Mouse (Mus musculus) intestine, embryonic 15.5 days (tissue): ENCODE data around the gene Podxl. TPM values are rescaled to one million over a fixed set of nuclear protein-coding genes. Genes with fewer than 3 reads are reported as not detected.

Experiments used
- ATAC-seq: fragments of 200-750 bp; cut with Nextera tagmentation; 2 replicates; pipeline ENCODE4 v1.8.0; 2017; ENCODE audit warnings: moderate TSS enrichment, moderate library complexity
- H3K27ac ChIP-seq: fragments of 300-500 bp; sonication (generic); 2 replicates; pipeline ENCODE4 v1.5.1; 2015; ENCODE audit warnings: mild to moderate bottlenecking, inconsistent platforms
- H3K27me3 ChIP-seq: fragments of 300-500 bp; sonication (generic); replicated peaks from 2 replicates; pipeline ENCODE4 v1.6.1; 2015; ENCODE audit warnings: inconsistent platforms
- H3K36me3 ChIP-seq: fragments of 300-500 bp; sonication (generic); 2 replicates; pipeline ENCODE4 v1.6.1; 2015; ENCODE audit warnings: inconsistent platforms
- H3K4me1 ChIP-seq: fragments of 300-500 bp; sonication (generic); replicated peaks from 2 replicates; pipeline ENCODE4 v1.6.1; 2015; ENCODE audit warnings: inconsistent platforms
- H3K4me2 ChIP-seq: fragments of 300-500 bp; sonication (generic); replicated peaks from 2 replicates; pipeline ENCODE4 v1.6.1; 2015; ENCODE audit warnings: mild to moderate bottlenecking, inconsistent platforms
- H3K4me3 ChIP-seq: fragments of 300-500 bp; sonication (generic); replicated peaks from 2 replicates; pipeline ENCODE4 v1.5.1; 2015; ENCODE audit warnings: inconsistent platforms
- H3K9ac ChIP-seq: fragments of 300-500 bp; sonication (generic); 2 replicates; pipeline ENCODE4 v1.6.1; 2015; ENCODE audit warnings: inconsistent platforms
- H3K9me3 ChIP-seq: fragments of 300-500 bp; sonication (generic); 2 replicates; pipeline ENCODE4 v1.6.1; 2016; ENCODE audit warnings: inconsistent platforms
- WGBS: fragments of 180-500 bp; shearing (Covaris S2); methylation state at CpG from one replicate; pipeline ENCODE4 v1.1.7; 2015; 5-methylcytosine and 5-hydroxymethylcytosine counted together
- polyA plus RNA-seq: library from polyadenylated mRNA; unstranded; fragments of >200 nt; fragmentation: Nextera tagmentation; extraction: Ambion mirVana; gene quantifications from 2 replicates; pipeline ENCODE4 v1.2.1, GENCODE M21; 2015

Gene Podxl
- polyA plus RNA-seq, result 45.0 and 45.3 TPM in 2 replicates

- Histone ChIP-seq H3K4me2 (peak within 1 kb of the TSS; percentile 90), H3K4me3 (peak within 1 kb of the TSS; percentile 65), H3K27ac (peak within 1 kb of the TSS; percentile 51; the same call in 1 of the 2 replicates), H3K27me3 (peaks cover 8% of the 10 kb centered on the region), H3K4me1 (peaks cover 9% of the 10 kb centered on the region), H3K9ac (peak within 1 kb of the TSS; percentile 66), H3K9me3 (no peaks in the 10 kb centered on the region), H3K36me3 (no peaks in the 10 kb centered on the region)
- peak; percentile 85 for ATAC-seq
- under 1% methylated on average over 88 of the region's 91 CpGs for WGBS
These were observed at the start of gene Podxl for GRCm38 (mm10) chr6:31563235-31564181. Gene Podxl, minus strand, starts transcription at chr6:31563981.

- no peaks in the 10 kb centered on the region for H3K27me3 ChIP-seq
- 57% methylated on average over 17 of the region's 17 CpGs for WGBS
- peaks cover 11% of the 10 kb centered on the region; the same call in 1 of the 2 replicates for H3K4me1 ChIP-seq
- no peaks in the 10 kb centered on the region for H3K9me3 ChIP-seq
- H3K4me3 ChIP-seq, result no peak overlapping the region
- no peaks in the 10 kb centered on the region for H3K36me3 ChIP-seq
- no peak overlapping the region for H3K4me2 ChIP-seq
- no peak for ATAC-seq
- no peak overlapping the region for H3K27ac ChIP-seq
- no peak overlapping the region for H3K9ac ChIP-seq
These were observed 48.9 kb upstream of the Podxl start for GRCm38 (mm10) chr6:31612560-31613270.

GRCm38 (mm10) chr6:31606429-31606828, 42.6 kb upstream of the Podxl start:
- 58% methylated on average over 4 of the region's 4 CpGs for WGBS
- no peak overlapping the region for H3K4me2 ChIP-seq
- ATAC-seq, result no peak
- no peak overlapping the region for H3K9ac ChIP-seq
- no peaks in the 10 kb centered on the region for H3K4me1 ChIP-seq
- no peaks in the 10 kb centered on the region for H3K27me3 ChIP-seq
- H3K27ac ChIP-seq, result no peak overlapping the region
- H3K9me3 ChIP-seq, result no peaks in the 10 kb centered on the region
- no peaks in the 10 kb centered on the region for H3K36me3 ChIP-seq
- no peak overlapping the region for H3K4me3 ChIP-seq

- 84% methylated on average over 7 of the region's 7 CpGs for WGBS
- no peak overlapping the region for H3K4me3 ChIP-seq
- ATAC-seq, result no peak
- no peaks in the 10 kb centered on the region for H3K27me3 ChIP-seq
- no peaks in the 10 kb centered on the region for H3K36me3 ChIP-seq
- no peak overlapping the region for H3K9ac ChIP-seq
- H3K9me3 ChIP-seq, result no peaks in the 10 kb centered on the region
- H3K27ac ChIP-seq, result no peak overlapping the region
- H3K4me2 ChIP-seq, result no peak overlapping the region
- H3K4me1 ChIP-seq, result no peaks in the 10 kb centered on the region
These were observed 41.0 kb upstream of the Podxl start for GRCm38 (mm10) chr6:31604629-31605265.

GRCm38 (mm10) chr6:31602489-31602888, 38.7 kb upstream of the Podxl start:
- ATAC-seq, result no peak
- Histone ChIP-seq H3K27me3 (no peaks in the 10 kb centered on the region), H3K4me3 (no peak overlapping the region), H3K9me3 (no peaks in the 10 kb centered on the region), H3K27ac (no peak overlapping the region), H3K9ac (no peak overlapping the region), H3K36me3 (no peaks in the 10 kb centered on the region), H3K4me2 (no peak overlapping the region), H3K4me1 (no peaks in the 10 kb centered on the region)
- WGBS, result 78% methylated on average over 4 of the region's 4 CpGs

GRCm38 (mm10) chr6:31601131-31601530, 37.4 kb upstream of the Podxl start:
- Histone ChIP-seq H3K9ac (no peak overlapping the region), H3K4me2 (no peak overlapping the region), H3K4me1 (peaks cover 11% of the 10 kb centered on the region), H3K4me3 (no peak overlapping the region), H3K27me3 (no peaks in the 10 kb centered on the region), H3K9me3 (no peaks in the 10 kb centered on the region), H3K27ac (no peak overlapping the region), H3K36me3 (no peaks in the 10 kb centered on the region)
- ATAC-seq, result no peak
- WGBS, result 41% methylated on average over 3 of the region's 3 CpGs

GRCm38 (mm10) chr6:31599863-31600262, 36.1 kb upstream of the Podxl start:
- no peak overlapping the region for H3K9ac ChIP-seq
- H3K4me1 ChIP-seq, result peaks cover 12% of the 10 kb centered on the region
- no peaks in the 10 kb centered on the region for H3K36me3 ChIP-seq
- H3K4me3 ChIP-seq, result no peak overlapping the region
- no peak for ATAC-seq
- 49% methylated on average over 3 of the region's 3 CpGs for WGBS
- H3K4me2 ChIP-seq, result no peak overlapping the region
- H3K27me3 ChIP-seq, result no peaks in the 10 kb centered on the region
- no peaks in the 10 kb centered on the region for H3K9me3 ChIP-seq
- H3K27ac ChIP-seq, result no peak overlapping the region

- no peak overlapping the region for H3K27ac ChIP-seq
- H3K4me2 ChIP-seq, result no peak overlapping the region
- H3K9ac ChIP-seq, result no peak overlapping the region
- H3K27me3 ChIP-seq, result no peaks in the 10 kb centered on the region
- no peak for ATAC-seq
- no peak overlapping the region for H3K4me3 ChIP-seq
- peaks cover 12% of the 10 kb centered on the region for H3K4me1 ChIP-seq
- WGBS, result 66% methylated on average over 6 of the region's 6 CpGs
- no peaks in the 10 kb centered on the region for H3K9me3 ChIP-seq
- no peaks in the 10 kb centered on the region for H3K36me3 ChIP-seq
These were observed 34.6 kb upstream of the Podxl start for GRCm38 (mm10) chr6:31598349-31598911.

- H3K4me2 ChIP-seq, result peak overlapping the region; percentile 29
- H3K4me3 ChIP-seq, result no peak overlapping the region
- peak overlapping the region; percentile 68 for H3K27ac ChIP-seq
- no peaks in the 10 kb centered on the region for H3K27me3 ChIP-seq
- ATAC-seq, result no peak
- H3K4me1 ChIP-seq, result peaks cover 19% of the 10 kb centered on the region
- no peak overlapping the region for H3K9ac ChIP-seq
- H3K36me3 ChIP-seq, result no peaks in the 10 kb centered on the region
- no peaks in the 10 kb centered on the region for H3K9me3 ChIP-seq
- WGBS, result 22% methylated on average over 4 of the region's 4 CpGs
These were observed 33.3 kb upstream of the Podxl start for GRCm38 (mm10) chr6:31597136-31597460.

GRCm38 (mm10) chr6:31596346-31597135, 32.8 kb upstream of the Podxl start:
- 26% methylated on average over 20 of the region's 20 CpGs for WGBS
- H3K27ac ChIP-seq, result peak overlapping the region; percentile 68
- peaks cover 19% of the 10 kb centered on the region for H3K4me1 ChIP-seq
- no peak overlapping the region for H3K9ac ChIP-seq
- no peaks in the 10 kb centered on the region for H3K9me3 ChIP-seq
- H3K36me3 ChIP-seq, result no peaks in the 10 kb centered on the region
- no peak overlapping the region for H3K4me3 ChIP-seq
- peak; percentile 75 for ATAC-seq
- H3K4me2 ChIP-seq, result peak overlapping the region; percentile 29
- H3K27me3 ChIP-seq, result no peaks in the 10 kb centered on the region

GRCm38 (mm10) chr6:31592579-31593238, 28.9 kb upstream of the Podxl start:
- WGBS, result 42% methylated on average over 1 of the region's 1 CpGs
- Histone ChIP-seq H3K27me3 (no peaks in the 10 kb centered on the region), H3K9ac (no peak overlapping the region), H3K36me3 (no peaks in the 10 kb centered on the region), H3K27ac (peak overlapping the region; percentile 48), H3K4me2 (no peak overlapping the region), H3K9me3 (no peaks in the 10 kb centered on the region), H3K4me1 (peaks cover 20% of the 10 kb centered on the region), H3K4me3 (no peak overlapping the region)
- no peak for ATAC-seq
